Mouse (Mus musculus): ENCODE results near the gene Klf12.

DNA sequence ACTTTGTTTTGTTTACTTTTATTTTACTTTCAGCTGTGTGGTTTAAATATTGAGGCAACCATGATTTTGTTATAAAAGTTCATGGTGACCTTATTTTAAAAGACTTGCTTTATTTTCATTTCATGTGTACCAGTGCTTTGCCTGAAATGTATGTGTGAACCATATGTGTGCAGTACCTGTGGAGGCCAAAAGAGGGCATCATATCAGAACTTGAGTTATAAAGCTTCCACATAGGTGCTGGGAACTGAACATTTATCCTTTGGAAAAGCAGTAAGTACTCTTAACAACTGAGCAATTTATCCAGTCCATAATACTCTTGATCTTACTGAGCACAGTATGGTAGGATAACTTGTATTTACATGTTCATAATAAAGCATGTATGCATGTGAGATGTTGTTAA is 239.0 kb downstream of the Klf12 start:
- TF ChIP-seq CTCF (IDR thresholded peaks at IDR 0.05; ENCODE audit: low read depth, low read length): no peak
- TF ChIP-seq POLR2A (IDR thresholded peaks at IDR 0.05; ENCODE audit: extremely low read depth, insufficient read depth, low read length): no peak
